Mouse (Mus musculus) MEL (cell line): Measurements from ENCODE around the gene Zg16. TPM values are rescaled to one million over a fixed set of nuclear protein-coding genes. Genes with fewer than 3 reads are reported as not detected.

Source experiments
- DNase-seq: peaks from one replicate; pipeline ENCODE4 v3.0.0; 2011; ENCODE audit warnings: low read depth, low spot score
- H3K27ac ChIP-seq: 2 replicates; pipeline ENCODE4 v1.5.1; 2012; ENCODE audit warnings: low read depth, mild to moderate bottlenecking, control low read depth, low read length, moderate library complexity; ENCODE audit not compliant: control insufficient read depth
- H3K27me3 ChIP-seq, 2 experiments: fragments of 150-350 bp in 1 of 2; sonication (generic) in 1 of 2; 2 replicates each; pipeline ENCODE4 v1.6.1; 2012; ENCODE audit warnings: low read length in 2 of 2, mild to moderate bottlenecking in 2 of 2, improper control_type of control experiment in 1 of 2, moderate library complexity in 1 of 2; ENCODE audit not compliant: insufficient read depth in 2 of 2, control insufficient read depth in 1 of 2
- H3K36me3 ChIP-seq, 2 experiments: 2 replicates each; pipeline ENCODE4 v1.6.1; 2012 to 2014; ENCODE audit warnings: low read length in 2 of 2, improper control_type of control experiment in 1 of 2, inconsistent platforms in 1 of 2, mild to moderate bottlenecking in 1 of 2; ENCODE audit not compliant: insufficient read depth in 2 of 2, control insufficient read depth in 1 of 2
- H3K4me1 ChIP-seq, 2 experiments: fragments of 150-350 bp in 1 of 2; sonication (generic) in 1 of 2; 2 replicates each; pipeline ENCODE4 v1.6.1; 2012; ENCODE audit warnings: low read length in 2 of 2, improper control_type of control experiment in 1 of 2, mild to moderate bottlenecking in 1 of 2; ENCODE audit not compliant: insufficient read depth in 2 of 2, control insufficient read depth in 1 of 2
- H3K4me3 ChIP-seq, 2 experiments: fragments of 150-350 bp in 1 of 2; sonication (generic) in 1 of 2; 2 replicates each; pipeline ENCODE4 v1.5.1; 2012; ENCODE audit warnings: low read depth in 2 of 2, low read length in 2 of 2, mild to moderate bottlenecking in 2 of 2, moderate library complexity in 2 of 2, control low read depth in 1 of 2, improper control_type of control experiment in 1 of 2; ENCODE audit not compliant: control insufficient read depth in 1 of 2, insufficient read depth in 1 of 2
- H3K79me2 ChIP-seq: 2 replicates; pipeline ENCODE4 v1.6.1; 2012; ENCODE audit warnings: mild to moderate bottlenecking, low read length, moderate library complexity; ENCODE audit not compliant: control insufficient read depth, poor library complexity, insufficient read depth
- H3K9ac ChIP-seq: 2 replicates; pipeline ENCODE4 v1.6.1; 2012; ENCODE audit warnings: low read depth, mild to moderate bottlenecking, control low read depth, low read length, moderate library complexity; ENCODE audit not compliant: control insufficient read depth, poor library complexity, severe bottlenecking
- H3K9me3 ChIP-seq: fragments of 150-350 bp; sonication (generic); replicated peaks from 2 replicates; pipeline ENCODE4 v1.6.1; 2012; ENCODE audit warnings: mild to moderate bottlenecking, low read length, improper control_type of control experiment, moderate library complexity; ENCODE audit not compliant: insufficient read depth
- BHLHE40 ChIP-seq: IDR thresholded peaks from 2 replicates; pipeline ENCODE4 v1.6.1; 2012; ENCODE audit warnings: low read depth, mild to moderate bottlenecking, inconsistent platforms, low read length, improper control_type of control experiment, borderline replicate concordance
- CHD1 ChIP-seq: IDR thresholded peaks from 2 replicates; pipeline ENCODE4 v1.6.1; 2012; ENCODE audit warnings: low read depth, mild to moderate bottlenecking, inconsistent platforms, low read length, improper control_type of control experiment
- CTCF ChIP-seq, 3 experiments: IDR thresholded peaks in 2 of 3; conservative IDR thresholded peaks in 1 of 3; 2 replicates each; pipeline ENCODE4 v1.5.1; 2011 to 2012; ENCODE audit warnings: low read length in 3 of 3, low read depth in 2 of 3, mild to moderate bottlenecking in 2 of 3, improper control_type of control experiment in 1 of 3, inconsistent platforms in 1 of 3, mixed read lengths in 1 of 3, moderate library complexity in 1 of 3; ENCODE audit not compliant: control insufficient read depth in 1 of 3, insufficient read depth in 1 of 3, poor library complexity in 1 of 3, severe bottlenecking in 1 of 3
- ELF1 ChIP-seq: IDR thresholded peaks from 2 replicates; pipeline ENCODE4 v1.6.1; 2014; ENCODE audit warnings: low read depth, mild to moderate bottlenecking, inconsistent platforms, low read length, improper control_type of control experiment, moderate library complexity
- GABPA ChIP-seq: IDR thresholded peaks from 2 replicates; pipeline ENCODE4 v1.6.1; 2012; ENCODE audit warnings: low read depth, mild to moderate bottlenecking, inconsistent platforms, low read length, improper control_type of control experiment, moderate library complexity
- GATA1 ChIP-seq: IDR thresholded peaks from 2 replicates; pipeline ENCODE4 v1.6.1; 2011; ENCODE audit warnings: low read depth, low read length, improper control_type of control experiment
- HCFC1 ChIP-seq: IDR thresholded peaks from 2 replicates; pipeline ENCODE4 v1.6.1; 2012; ENCODE audit warnings: low read depth, mild to moderate bottlenecking, inconsistent platforms, low read length, improper control_type of control experiment, moderate library complexity
- JUND ChIP-seq: IDR thresholded peaks from 2 replicates; pipeline ENCODE4 v1.6.1; 2011; ENCODE audit warnings: low read depth, mild to moderate bottlenecking, improper control_type of control experiment, low read length
- KAT2A ChIP-seq: conservative IDR thresholded peaks from 2 replicates; pipeline ENCODE4 v1.6.1; 2012; ENCODE audit warnings: low read depth, low read length, improper control_type of control experiment, inconsistent platforms
- MAFK ChIP-seq: IDR thresholded peaks from 2 replicates; pipeline ENCODE4 v1.6.1; 2011; ENCODE audit warnings: low read depth, mild to moderate bottlenecking, low read length, improper control_type of control experiment, borderline replicate concordance
- MAX ChIP-seq: IDR thresholded peaks from 2 replicates; pipeline ENCODE4 v1.6.1; 2011; ENCODE audit warnings: low read length, improper control_type of control experiment
- MAZ ChIP-seq: IDR thresholded peaks from 2 replicates; pipeline ENCODE4 v1.6.1; 2012; ENCODE audit warnings: low read depth, mild to moderate bottlenecking, inconsistent platforms, low read length, improper control_type of control experiment
- MXI1 ChIP-seq: IDR thresholded peaks from 2 replicates; pipeline ENCODE4 v1.6.1; 2011; ENCODE audit warnings: mild to moderate bottlenecking, low read depth, low read length, improper control_type of control experiment
- MYC ChIP-seq: IDR thresholded peaks from 2 replicates; pipeline ENCODE4 v1.6.1; 2011; ENCODE audit warnings: low read depth, mild to moderate bottlenecking, low read length, improper control_type of control experiment, moderate library complexity
- NELFE ChIP-seq: IDR thresholded peaks from 2 replicates; pipeline ENCODE4 v1.6.1; 2011; ENCODE audit warnings: low read depth, low read length, improper control_type of control experiment
- NRF1 ChIP-seq: IDR thresholded peaks from 2 replicates; pipeline ENCODE4 v1.6.1; 2014; ENCODE audit warnings: low read depth, mild to moderate bottlenecking, inconsistent platforms, low read length, improper control_type of control experiment, moderate library complexity; ENCODE audit not compliant: poor library complexity, insufficient read depth, severe bottlenecking
- POLR2A ChIP-seq, 2 experiments: IDR thresholded peaks; 2 replicates each; pipeline ENCODE4 v1.6.1; 2011 to 2012; ENCODE audit warnings: low read length in 2 of 2, mild to moderate bottlenecking in 2 of 2, control low read depth in 1 of 2, improper control_type of control experiment in 1 of 2, low read depth in 1 of 2, moderate library complexity in 1 of 2; ENCODE audit not compliant: control insufficient read depth in 1 of 2, insufficient read depth in 1 of 2, poor library complexity in 1 of 2
- POLR2AphosphoS2 ChIP-seq: IDR thresholded peaks from 2 replicates; pipeline ENCODE4 v1.6.1; 2011; ENCODE audit warnings: low read length, improper control_type of control experiment
- POLR2AphosphoS5 ChIP-seq: IDR thresholded peaks from 2 replicates; pipeline ENCODE4 v1.6.1; 2012; ENCODE audit warnings: low read depth, borderline replicate concordance, mild to moderate bottlenecking, inconsistent platforms, low read length, moderate library complexity, mixed read lengths
- RAD21 ChIP-seq: IDR thresholded peaks from 2 replicates; pipeline ENCODE4 v1.6.1; 2011; ENCODE audit warnings: mild to moderate bottlenecking, low read depth, low read length, improper control_type of control experiment
- SIN3A ChIP-seq: IDR thresholded peaks from 2 replicates; pipeline ENCODE4 v1.6.1; 2012; ENCODE audit warnings: low read length, improper control_type of control experiment, inconsistent platforms
- SMC3 ChIP-seq: IDR thresholded peaks from 2 replicates; pipeline ENCODE4 v1.6.1; 2011; ENCODE audit warnings: low read depth, low read length, improper control_type of control experiment
- TAL1 ChIP-seq: IDR thresholded peaks from 2 replicates; pipeline ENCODE4 v1.6.1; 2012; ENCODE audit warnings: mild to moderate bottlenecking, inconsistent platforms, low read length, moderate library complexity, mixed read lengths
- TBP ChIP-seq: IDR thresholded peaks from 2 replicates; pipeline ENCODE4 v1.8.0; 2011; ENCODE audit warnings: low read depth, low read length, improper control_type of control experiment
- TCF12 ChIP-seq: IDR thresholded peaks from 2 replicates; pipeline ENCODE4 v1.6.1; 2014; ENCODE audit warnings: low read depth, mild to moderate bottlenecking, inconsistent platforms, low read length, improper control_type of control experiment, moderate library complexity
- UBTF ChIP-seq: IDR thresholded peaks from 2 replicates; pipeline ENCODE4 v1.6.1; 2012; ENCODE audit warnings: low read depth, mild to moderate bottlenecking, inconsistent platforms, low read length, improper control_type of control experiment, moderate library complexity, borderline replicate concordance; ENCODE audit not compliant: insufficient read depth
- USF1 ChIP-seq: IDR thresholded peaks from 2 replicates; pipeline ENCODE4 v1.6.1; 2014; ENCODE audit warnings: low read depth, mild to moderate bottlenecking, inconsistent platforms, low read length, improper control_type of control experiment, moderate library complexity
- USF2 ChIP-seq, 2 experiments: IDR thresholded peaks; 2 replicates each; pipeline ENCODE4 v1.6.1; 2011 to 2012; ENCODE audit warnings: improper control_type of control experiment in 2 of 2, low read length in 2 of 2, borderline replicate concordance in 1 of 2, inconsistent platforms in 1 of 2, low read depth in 1 of 2, mild to moderate bottlenecking in 1 of 2; ENCODE audit not compliant: insufficient read depth in 1 of 2
- ZMIZ1 ChIP-seq: IDR thresholded peaks from 2 replicates; pipeline ENCODE4 v1.6.1; 2012; ENCODE audit warnings: low read depth, mild to moderate bottlenecking, inconsistent platforms, low read length, improper control_type of control experiment, moderate library complexity
- ZNF384 ChIP-seq: IDR thresholded peaks from 2 replicates; pipeline ENCODE4 v1.6.1; 2012; ENCODE audit warnings: low read depth, mild to moderate bottlenecking, inconsistent platforms, low read length, improper control_type of control experiment
- polyA plus RNA-seq, 2 experiments: library from polyadenylated mRNA; stranded (reverse) in 1 of 2; unstranded in 1 of 2; fragments of >175 nt in 1 of 2; fragments of >200 nt in 1 of 2; gene quantifications; 2 replicates each; pipeline versions ENCODE4 v1.2.1 to v1.2.4; 2012; ENCODE audit warnings: low replicate concordance in 2 of 2, low read depth in 1 of 2; ENCODE audit not compliant: insufficient read length in 2 of 2, insufficient read depth in 1 of 2, missing spikeins in 1 of 2
- total RNA-seq: library from RNA; depleted of rRNA; stranded (reverse); fragments of 300-350 nt; gene quantifications from 2 replicates; pipeline ENCODE4 v1.2.3, GENCODE M21; 2012

Zg16 gene
- total and polyA plus RNA-seq, 3 experiments: 50.4 to 89.3 TPM; not detected in 1

DNA sequence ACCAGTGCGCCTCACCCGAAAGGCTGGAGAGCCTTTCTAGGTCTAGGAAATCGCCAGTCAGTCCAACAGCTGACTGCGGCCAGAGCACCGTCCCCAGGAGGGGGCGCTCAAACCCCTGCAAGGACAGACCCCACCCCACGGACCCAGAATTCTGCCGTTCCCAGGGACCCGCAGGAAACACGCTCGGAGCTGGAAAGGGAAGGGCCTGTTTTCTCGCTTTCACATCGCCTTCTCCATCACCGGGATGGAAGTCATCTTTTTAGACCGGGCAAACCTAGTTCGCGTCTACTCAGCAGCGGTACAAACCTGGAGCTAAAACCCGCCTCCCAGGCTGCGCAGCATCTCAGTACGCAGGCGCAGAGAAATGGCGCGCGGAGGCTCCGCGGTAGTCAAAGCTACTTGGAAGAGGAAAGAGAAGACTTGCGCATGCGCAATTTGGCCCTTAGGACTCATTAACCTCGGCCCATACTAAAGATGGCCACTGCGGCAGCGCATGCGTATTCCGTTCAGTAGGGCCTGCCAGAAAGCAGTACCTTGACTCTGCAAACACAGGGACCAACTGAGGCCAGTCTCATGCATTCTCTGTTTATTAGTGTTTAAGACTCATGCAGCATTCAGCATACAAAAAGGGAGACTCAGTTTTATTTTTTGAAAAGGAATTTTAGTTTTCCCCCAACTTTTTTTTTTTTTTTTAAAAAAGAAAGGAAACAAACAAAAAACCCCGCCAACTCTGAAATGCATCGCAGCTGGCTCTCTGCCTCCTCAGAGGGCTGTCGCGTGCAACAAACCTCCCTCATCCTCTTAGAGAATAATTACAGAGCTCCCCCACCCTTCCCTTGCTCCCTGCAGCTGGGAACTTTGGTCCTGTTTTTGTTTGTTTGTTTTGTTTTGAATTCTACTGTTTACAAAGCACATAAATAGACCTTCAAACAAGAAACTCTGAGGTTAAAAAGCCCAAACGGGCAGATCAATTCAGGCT is 69.9 kb downstream of the Zg16 start, which contains the start of gene Pagr1a (continued):
- TF ChIP-seq UBTF (no peak; the same call in 1 of the 2 replicates), JUND (no peak), NRF1 (peak; percentile 99), HCFC1 (peak; percentile 93), CHD1 (no peak), TAL1 (no peak), MYC (no peak), TBP (no peak), MAFK (no peak), BHLHE40 (no peak; the same call in 1 of the 2 replicates), MAX (no peak), GATA1 (no peak)

DNA sequence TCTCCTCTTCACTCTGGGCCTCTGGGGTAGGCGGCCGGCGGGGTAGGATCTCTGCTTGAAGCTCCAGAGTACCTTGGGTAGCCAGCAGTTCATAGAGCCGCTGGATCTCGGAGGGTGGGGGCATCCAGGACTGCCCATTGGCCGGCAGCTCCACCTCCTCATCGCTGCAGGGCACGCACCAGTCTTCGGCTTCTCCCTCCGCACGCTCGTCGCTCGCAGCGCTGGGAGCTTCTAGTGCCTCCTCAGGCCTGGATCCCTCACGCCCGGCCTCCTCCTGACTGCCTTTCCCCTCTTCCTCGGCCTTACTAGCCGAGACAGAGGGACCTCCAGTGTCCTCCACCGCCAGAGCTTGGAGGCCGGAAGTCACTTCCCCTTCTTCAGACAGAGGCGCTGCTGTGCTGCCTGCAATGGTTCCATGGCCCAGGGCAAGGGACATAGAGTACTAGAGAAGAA is 70.6 kb downstream of the Zg16 start:
- H3K36me3 ChIP-seq: peaks cover 0 to 10% of the 10 kb centered on the region in 2 experiments; a peak in 2 of 4 replicates
- H3K4me1 ChIP-seq: peaks cover 0 to 10% of the 10 kb centered on the region in 2 experiments; a peak in 3 of 4 replicates
- no peak for DNase-seq
- no peaks in the 10 kb centered on the region for H3K27me3 ChIP-seq
- H3K9me3 ChIP-seq: no peaks in the 10 kb centered on the region
- peak overlapping the region; percentile 68 to 99 for H3K4me3 ChIP-seq
- H3K9ac ChIP-seq: peak overlapping the region; percentile 99
- peaks cover 36% of the 10 kb centered on the region for H3K79me2 ChIP-seq
- peak overlapping the region; percentile 96 for H3K27ac ChIP-seq
- TF ChIP-seq SMC3 (no peak), RAD21 (no peak), TBP (0 out of 2 replicates have a peak, but pooled peaks have one; percentile 5), USF2 (IDR thresholded peaks at IDR 0.05; ENCODE audit: borderline replicate concordance in 1 of 2, insufficient read depth in 1 of 2, low read depth in 1 of 2, low read length in 2 of 2) (no peak), MAZ (no peak; the same call in 1 of the 2 replicates), ZMIZ1 (peak; percentile 74; the same call in 1 of the 2 replicates), CTCF (IDR thresholded peaks at IDR 0.05 in 2 of 3, conservative IDR thresholded peaks at IDR 0.05 in 1 of 3; ENCODE audit: control insufficient read depth in 1 of 3, insufficient read depth in 1 of 3, low read depth in 2 of 3, low read length in 3 of 3, poor library complexity in 1 of 3, severe bottlenecking in 1 of 3) (no peak), NRF1 (0 out of 2 replicates have a peak, but pooled peaks have one; percentile 4), POLR2AphosphoS2 (no peak; the same call in 1 of the 2 replicates), POLR2A (IDR thresholded peaks at IDR 0.05; ENCODE audit: control insufficient read depth in 1 of 2, insufficient read depth in 1 of 2, low read depth in 1 of 2, low read length in 2 of 2, poor library complexity in 1 of 2) (peak in 1 of 2 experiments; percentile 16; a peak in 1 of 4 replicates), MAX (peak; percentile 41), ZNF384 (no peak), MYC (no peak), MXI1 (peak; percentile 55), CHD1 (peak; percentile 90; the same call in 1 of the 2 replicates), ELF1 (peak; percentile 77), TAL1 (no peak), JUND (no peak), SIN3A (no peak; the same call in 1 of the 2 replicates), GABPA (no peak), TCF12 (peak; percentile 33; the same call in 1 of the 2 replicates), USF1 (no peak), BHLHE40 (no peak), HCFC1 (no peak), GATA1 (no peak), NELFE (peak; percentile 8), POLR2AphosphoS5 (no peak), KAT2A (no peak), MAFK (no peak)
